Mouse (Mus musculus) ES-Bruce4 (cell line): ENCODE measurements around the gene Adtrp. TPM values are rescaled to one million over a fixed set of nuclear protein-coding genes. Genes with fewer than 3 reads are reported as not detected.

Source experiments
- H3K27ac ChIP-seq: 2 replicates; pipeline ENCODE4 v1.5.1; 2012; ENCODE audit warnings: low read length, inconsistent platforms; ENCODE audit not compliant: insufficient read depth
- H3K27me3 ChIP-seq: 2 replicates; pipeline ENCODE4 v1.6.1; 2012; ENCODE audit warnings: mild to moderate bottlenecking, low read length, inconsistent platforms; ENCODE audit not compliant: control insufficient read depth, poor library complexity, insufficient read depth, severe bottlenecking
- H3K36me3 ChIP-seq: 2 replicates; pipeline ENCODE4 v1.6.1; 2012; ENCODE audit warnings: inconsistent platforms, mild to moderate bottlenecking, low read length, moderate library complexity; ENCODE audit not compliant: control insufficient read depth, poor library complexity, insufficient read depth, severe bottlenecking
- H3K4me1 ChIP-seq: one replicate; pipeline ENCODE4 v1.8.1; 2011; ENCODE audit warnings: low read length; ENCODE audit not compliant: control insufficient read depth, insufficient read depth
- H3K4me3 ChIP-seq: 2 replicates; pipeline ENCODE4 v1.5.1; 2011; ENCODE audit warnings: low read depth, mild to moderate bottlenecking, low read length
- H3K9ac ChIP-seq: 2 replicates; pipeline ENCODE4 v1.6.1; 2012; ENCODE audit warnings: low read depth, mild to moderate bottlenecking, inconsistent platforms; ENCODE audit not compliant: poor library complexity, severe bottlenecking
- H3K9me3 ChIP-seq: replicated peaks from 2 replicates; pipeline ENCODE4 v1.6.1; 2012; ENCODE audit warnings: mild to moderate bottlenecking, low read length, inconsistent platforms; ENCODE audit not compliant: control insufficient read depth, poor library complexity, insufficient read depth, severe bottlenecking
- CTCF ChIP-seq: IDR thresholded peaks from one replicate; pipeline ENCODE4 v1.8.1; 2011; ENCODE audit warnings: low read depth, low read length
- EP300 ChIP-seq: IDR thresholded peaks from 2 replicates; pipeline ENCODE4 v1.6.1; 2011; ENCODE audit warnings: low read depth, low read length; ENCODE audit not compliant: insufficient read depth
- POLR2A ChIP-seq: IDR thresholded peaks from one replicate; pipeline ENCODE4 v1.8.1; 2011; ENCODE audit warnings: low read length; ENCODE audit not compliant: insufficient read depth
- polyA plus RNA-seq: library from polyadenylated mRNA; stranded (reverse); fragments of >200 nt; gene quantifications from 2 replicates; pipeline ENCODE4 v1.2.4, GENCODE M21; 2011; ENCODE audit warnings: low read depth; ENCODE audit not compliant: missing spikeins, insufficient read depth, insufficient read length

The Adtrp gene
- polyA plus RNA-seq, 1 experiment: 2.2 TPM

- Histone ChIP-seq H3K36me3 (no peaks in the 10 kb centered on the region), H3K4me3 (no peak overlapping the region), H3K4me1 (no peaks in the 10 kb centered on the region), H3K9ac (no peak overlapping the region), H3K27ac (no peak overlapping the region), H3K9me3 (no peaks in the 10 kb centered on the region), H3K27me3 (no peaks in the 10 kb centered on the region)
- TF ChIP-seq EP300 (no peak), CTCF (no peak), POLR2A (no peak)
Observed at GRCm38 (mm10) chr13:41846516-41846915, 968 bp downstream of the Adtrp start.

DNA sequence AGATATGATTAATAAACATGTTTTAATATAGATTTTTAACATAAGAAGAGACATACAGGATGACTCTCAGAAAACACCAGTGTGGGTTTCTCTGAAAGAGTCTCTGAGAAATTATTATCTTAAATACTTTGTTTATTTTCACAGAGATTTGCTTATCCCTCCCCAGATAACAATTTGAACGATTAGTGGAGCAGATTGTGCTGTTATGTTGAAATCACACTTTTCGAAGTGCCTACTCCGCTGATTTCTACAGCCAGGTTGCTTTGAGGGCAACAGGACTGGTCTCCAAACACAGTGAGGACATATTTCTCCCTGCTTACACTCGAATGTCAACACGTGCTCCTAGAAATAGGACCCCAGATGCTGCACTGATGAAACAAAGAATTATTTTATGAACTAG is 2.5 kb downstream of the Adtrp start:
- no peaks in the 10 kb centered on the region for H3K27me3 ChIP-seq
- no peak overlapping the region for H3K27ac ChIP-seq
- no peaks in the 10 kb centered on the region for H3K9me3 ChIP-seq
- no peak overlapping the region for H3K9ac ChIP-seq
- no peaks in the 10 kb centered on the region for H3K4me1 ChIP-seq
- no peak overlapping the region for H3K4me3 ChIP-seq
- no peak for TF ChIP-seq CTCF
- TF ChIP-seq POLR2A: no peak
- no peak for TF ChIP-seq EP300
- no peaks in the 10 kb centered on the region for H3K36me3 ChIP-seq

GRCm38 (mm10) chr13:41844071-41844470 is 3.4 kb downstream of the Adtrp start:
- Histone ChIP-seq H3K36me3 (no peaks in the 10 kb centered on the region), H3K9me3 (no peaks in the 10 kb centered on the region), H3K4me1 (no peaks in the 10 kb centered on the region), H3K27ac (no peak overlapping the region), H3K9ac (no peak overlapping the region), H3K27me3 (no peaks in the 10 kb centered on the region), H3K4me3 (no peak overlapping the region)
- TF ChIP-seq POLR2A (no peak), EP300 (no peak), CTCF (no peak)

DNA sequence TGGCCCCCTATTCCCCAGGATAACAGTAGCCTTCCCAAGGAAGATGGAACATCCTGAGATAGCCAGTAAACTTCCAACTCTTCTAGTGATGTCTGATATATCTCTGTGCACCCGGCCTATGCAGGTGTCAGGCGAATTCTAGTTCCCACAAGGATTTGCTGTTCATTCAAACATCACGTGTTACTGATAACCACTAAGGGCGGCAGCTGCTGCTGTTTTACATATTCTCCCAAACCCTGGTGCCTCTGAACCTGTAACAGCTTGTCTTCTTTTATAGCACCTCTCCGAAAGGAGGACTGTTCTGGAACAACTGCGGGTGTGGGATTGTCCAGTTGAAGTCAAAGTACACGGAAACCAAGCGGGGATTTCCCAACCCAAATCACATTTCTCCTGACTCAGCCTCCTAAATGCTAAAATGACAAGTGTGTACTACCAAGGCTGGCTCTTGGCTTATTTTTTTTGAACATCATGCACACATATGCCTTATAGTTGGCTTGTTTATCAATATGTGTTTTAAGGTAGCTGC is 13.8 kb downstream of the Adtrp start:
- Histone ChIP-seq H3K36me3 (no peaks in the 10 kb centered on the region), H3K9ac (no peak overlapping the region), H3K27me3 (no peaks in the 10 kb centered on the region), H3K27ac (no peak overlapping the region), H3K4me3 (no peak overlapping the region), H3K9me3 (no peaks in the 10 kb centered on the region), H3K4me1 (no peaks in the 10 kb centered on the region)
- TF ChIP-seq EP300 (no peak), POLR2A (no peak), CTCF (no peak)

DNA sequence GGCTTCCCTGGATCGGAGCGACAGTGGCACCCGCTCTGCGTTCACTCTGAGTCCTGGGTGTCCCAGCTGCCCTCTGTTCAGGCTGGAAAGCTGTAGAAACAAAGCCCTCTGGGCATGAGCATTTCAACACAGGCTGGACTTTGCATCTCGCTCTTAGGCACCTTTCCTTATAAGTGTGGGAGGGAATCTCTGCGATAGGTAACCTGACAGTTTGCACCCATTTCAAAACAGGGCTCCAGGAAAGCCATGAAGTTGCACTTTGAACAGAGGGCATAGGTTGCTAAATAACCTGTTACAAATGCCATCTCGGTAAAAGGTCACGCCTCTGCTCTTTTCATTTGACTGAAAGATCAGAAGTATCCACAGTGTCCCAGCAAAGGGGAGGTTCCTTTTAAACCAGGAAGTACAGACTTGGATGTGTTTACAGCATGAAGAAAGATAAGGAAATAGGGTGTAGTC is 19.2 kb downstream of the Adtrp start:
- no peaks in the 10 kb centered on the region for H3K9me3 ChIP-seq
- TF ChIP-seq CTCF (no peak), POLR2A (no peak), EP300 (no peak)

DNA sequence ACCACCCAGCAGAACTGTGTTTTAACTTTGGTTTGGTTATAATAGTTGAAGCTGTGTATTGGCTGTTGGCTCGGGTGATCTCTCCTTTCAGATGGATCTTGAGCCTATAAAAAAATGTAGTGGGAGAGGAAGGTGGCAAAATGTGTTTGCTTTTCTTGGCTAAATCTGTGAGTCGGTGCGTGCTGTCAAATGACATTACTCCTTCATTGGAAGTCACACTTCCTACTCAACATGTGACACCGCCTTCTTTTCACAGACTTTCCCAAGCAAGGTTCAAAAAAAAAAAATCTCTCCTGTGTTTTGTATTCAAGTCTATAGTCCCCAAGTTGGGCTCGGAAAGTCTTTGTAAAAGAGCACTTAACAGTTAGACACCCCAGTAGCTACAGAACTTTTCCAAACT is 19.9 kb downstream of the Adtrp start:
- TF ChIP-seq CTCF (no peak), POLR2A (no peak), EP300 (no peak)
- Histone ChIP-seq H3K36me3 (no peaks in the 10 kb centered on the region), H3K27me3 (no peaks in the 10 kb centered on the region), H3K9me3 (no peaks in the 10 kb centered on the region), H3K4me1 (no peaks in the 10 kb centered on the region), H3K27ac (no peak overlapping the region), H3K4me3 (no peak overlapping the region), H3K9ac (no peak overlapping the region)

More for the DNA sequence above, 19.2 kb downstream of the Adtrp start:
- H3K4me1 ChIP-seq: no peaks in the 10 kb centered on the region
- H3K27ac ChIP-seq: no peak overlapping the region
- no peaks in the 10 kb centered on the region for H3K27me3 ChIP-seq
- no peak overlapping the region for H3K9ac ChIP-seq
- H3K4me3 ChIP-seq: no peak overlapping the region
- no peaks in the 10 kb centered on the region for H3K36me3 ChIP-seq
